In genomic region chr1:44186396-44186795, GRCm38 (mm10) we compare ENCODE assay signal across 16 mouse cellular contexts. TPM values are rescaled to one million over a fixed set of nuclear protein-coding genes. Genes with fewer than 3 reads are reported as not detected.
"Had no signal": no experiment of that assay in that cellular context is flagged by ENCODE, and none has a peak within 500 bp of the region (broad histone marks: within the 10 kb centered on the region; RNA-seq: fewer than 3 reads in every experiment).

No protein-coding gene starts in this region.

- DNase-seq: kidney, postnatal 10 days; kidney, postnatal 4 days; lung, adult 2 months; thymus, postnatal 36 days had no signal

RNA-seq across cellular contexts. Expression of gene Mettl21e, which starts 32.4 kb away (rescaled TPM):
- total RNA-seq: layer of hippocampus, adult 2 months; layer of hippocampus, postnatal 10 days; left cerebral cortex, postnatal 10 days; neutrophil, adult 5-6 weeks had no signal
- polyA plus RNA-seq: kidney, embryonic 14.5 days; limb, embryonic 10.5 days; liver, embryonic 11.5 days; macrophage; midbrain, embryonic 11.5 days; midbrain, embryonic 16.5 days; neural tube, embryonic 11.5 days; thymus, postnatal 0 days had no signal
